Mouse (Mus musculus) v-Abl transformed pro-B cells (cell line): ENCODE results near the gene Nlrp1b.

Experiments used
- in situ Hi-C, 2 experiments: fragments of 400-800 bp; cut with MboI; formaldehyde crosslinking; loops; one replicate each; pipeline ENCODE4 v1.15.1; 2025; ENCODE audit not compliant: unreplicated experiment in 2 of 2

Gene Nlrp1b

GRCm38 (mm10) chr11:71230684-71231480, at the start of gene Nlrp1b:
Gene Nlrp1b (minus strand): TSS chr11:71230733.
- in situ Hi-C loops, result no loop called here

GRCm38 (mm10) chr11:71261036-71261435, 30.5 kb upstream of the Nlrp1b start:
- in situ Hi-C loops, result no loop called here

- in situ Hi-C loops, result no loop called here
These were observed 20.8 kb upstream of the Nlrp1b start for GRCm38 (mm10) chr11:71251333-71251732.

GRCm38 (mm10) chr11:71224614-71225013, 5.9 kb downstream of the Nlrp1b start:
- in situ Hi-C loops, result no loop called here

GRCm38 (mm10) chr11:71202703-71203102, 27.8 kb downstream of the Nlrp1b start:
- in situ Hi-C loops, result no loop called here

GRCm38 (mm10) chr11:71199349-71199748, 31.2 kb downstream of the Nlrp1b start:
- in situ Hi-C loops, result no loop called here

GRCm38 (mm10) chr11:71169633-71170032, 60.9 kb downstream of the Nlrp1b start:
- in situ Hi-C loops, result no loop called here

- in situ Hi-C loops, result no loop called here
These were observed 66.4 kb downstream of the Nlrp1b start for GRCm38 (mm10) chr11:71164139-71164538.

- in situ Hi-C loops, result no loop called here
These were observed 70.9 kb downstream of the Nlrp1b start for GRCm38 (mm10) chr11:71159439-71160136.

- in situ Hi-C loops, result no loop called here
These were observed 75.3 kb downstream of the Nlrp1b start for GRCm38 (mm10) chr11:71155272-71155671.

GRCm38 (mm10) chr11:71144661-71145060, 85.9 kb downstream of the Nlrp1b start, which contains the start of gene Nlrp1a:
Gene Nlrp1a (minus strand): TSS chr11:71144704.
- in situ Hi-C loops, result no loop called here

GRCm38 (mm10) chr11:71142031-71142430, 88.5 kb downstream of the Nlrp1b start:
- in situ Hi-C loops, result no loop called here

- in situ Hi-C loops, result no loop called here
These were observed 123.4 kb downstream of the Nlrp1b start for GRCm38 (mm10) chr11:71107128-71107527.

GRCm38 (mm10) chr11:71106261-71107021, 124.1 kb downstream of the Nlrp1b start:
- in situ Hi-C loops, result no loop called here

- in situ Hi-C loops, result no loop called here
These were observed 126.6 kb downstream of the Nlrp1b start for GRCm38 (mm10) chr11:71103931-71104330.
